Mouse (Mus musculus): ENCODE data around the gene Slc8a2. TPM values are rescaled to one million over a fixed set of nuclear protein-coding genes. Genes with fewer than 3 reads are reported as not detected.

The Slc8a2 gene
- polyA plus RNA-seq, 1 experiment, result 1.2 TPM

DNA sequence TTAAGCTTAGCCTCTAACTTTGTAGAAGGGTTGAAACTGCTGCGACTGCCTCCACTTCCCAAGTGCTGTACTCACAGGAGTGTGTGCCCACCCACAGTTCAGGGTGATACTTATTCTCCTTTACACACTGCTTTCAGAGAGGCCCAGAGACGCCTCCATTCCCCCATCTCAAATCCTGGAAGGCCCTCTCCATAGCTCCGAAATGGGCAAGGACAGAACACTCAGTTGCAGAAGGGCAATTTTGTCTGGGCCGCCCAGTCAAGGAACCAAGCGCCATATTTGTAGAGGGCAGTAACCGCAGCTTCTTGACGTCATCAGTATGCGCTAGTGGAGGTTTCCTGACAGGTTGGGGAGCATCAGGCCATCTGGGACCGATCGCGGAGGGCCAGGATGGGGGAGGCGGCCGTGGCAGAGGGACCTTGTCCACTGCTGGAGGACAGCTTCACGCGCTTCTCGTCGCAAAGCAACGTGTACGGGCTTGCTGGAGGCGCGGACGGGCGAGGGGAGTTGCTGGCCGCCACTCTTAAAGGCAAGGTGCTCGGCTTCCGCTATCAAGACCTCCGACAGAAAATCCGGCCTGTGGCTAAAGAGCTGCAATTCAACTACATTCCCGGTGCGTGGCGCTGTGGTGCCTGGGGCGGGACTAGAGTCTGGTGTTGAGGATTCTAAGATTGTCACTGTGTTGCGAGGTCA is 9.9 kb upstream of the Slc8a2 start, which contains the start of gene Kptn:
TSS of gene Kptn (plus strand) at position 327 of the 693 bp plus-strand sequence.
- Histone ChIP-seq H3K4me1 (replicated peaks; ENCODE audit: control insufficient read depth, insufficient read depth, low read length) (no peaks in the 10 kb centered on the region; the same call in 1 of the 2 replicates), H3K36me3 (ENCODE audit: control insufficient read depth, insufficient read depth, low read length) (peaks cover 5% of the 10 kb centered on the region; the same call in 1 of the 2 replicates), H3K4me3 (ENCODE audit: control insufficient read depth, insufficient read depth, low read length) (peak within 1 kb of the TSS; percentile 76), H3K27ac (ENCODE audit: control insufficient read depth, insufficient read depth, low read length) (no peak within 1 kb of the TSS), H3K27me3 (ENCODE audit: control insufficient read depth, insufficient read depth, low read length) (no peaks in the 10 kb centered on the region; the same call in 1 of the 2 replicates)
- DNase-seq, result peak; percentile 87
- TF ChIP-seq CTCF (IDR thresholded peaks at IDR 0.05; ENCODE audit: borderline replicate concordance, control insufficient read depth, extremely low read depth, insufficient read depth, low read length, poor library complexity) (peak; percentile 78; the same call in 1 of the 2 replicates), POLR2A (IDR thresholded peaks at IDR 0.05; ENCODE audit: control insufficient read depth, extremely low read depth, insufficient read depth, low read length, poor library complexity) (no peak)
- 1% methylated on average over 33 of the region's 33 CpGs for WGBS

- no peaks in the 10 kb centered on the region; the same call in 1 of the 2 replicates for H3K4me1 ChIP-seq (replicated peaks; ENCODE audit: control insufficient read depth, insufficient read depth, low read length)
- DNase-seq, result no peak
- no peak overlapping the region for H3K27ac ChIP-seq (ENCODE audit: control insufficient read depth, insufficient read depth, low read length)
- H3K36me3 ChIP-seq (ENCODE audit: control insufficient read depth, insufficient read depth, low read length), result peaks cover under 1% of the 10 kb centered on the region; the same call in 1 of the 2 replicates
- no peak for TF ChIP-seq CTCF (IDR thresholded peaks at IDR 0.05; ENCODE audit: borderline replicate concordance, control insufficient read depth, extremely low read depth, insufficient read depth, low read length, poor library complexity)
- no peak for TF ChIP-seq POLR2A (IDR thresholded peaks at IDR 0.05; ENCODE audit: control insufficient read depth, extremely low read depth, insufficient read depth, low read length, poor library complexity)
- WGBS, result 62% methylated on average over 9 of the region's 9 CpGs
- peak overlapping the region; percentile 76 for H3K4me3 ChIP-seq (ENCODE audit: control insufficient read depth, insufficient read depth, low read length)
- H3K27me3 ChIP-seq (ENCODE audit: control insufficient read depth, insufficient read depth, low read length), result no peaks in the 10 kb centered on the region; the same call in 1 of the 2 replicates
Measured at GRCm38 (mm10) chr7:16120262-16120600, 9.4 kb upstream of the Slc8a2 start.

- no peak for DNase-seq
- no peak overlapping the region for H3K4me3 ChIP-seq (ENCODE audit: control insufficient read depth, insufficient read depth, low read length)
- no peaks in the 10 kb centered on the region for H3K36me3 ChIP-seq (ENCODE audit: control insufficient read depth, insufficient read depth, low read length)
- H3K27ac ChIP-seq (ENCODE audit: control insufficient read depth, insufficient read depth, low read length), result no peak overlapping the region
- 97% methylated on average over 9 of the region's 9 CpGs for WGBS
- H3K4me1 ChIP-seq (replicated peaks; ENCODE audit: control insufficient read depth, insufficient read depth, low read length), result no peaks in the 10 kb centered on the region
- TF ChIP-seq POLR2A (IDR thresholded peaks at IDR 0.05; ENCODE audit: control insufficient read depth, extremely low read depth, insufficient read depth, low read length, poor library complexity) (no peak), CTCF (IDR thresholded peaks at IDR 0.05; ENCODE audit: borderline replicate concordance, control insufficient read depth, extremely low read depth, insufficient read depth, low read length, poor library complexity) (no peak)
- no peaks in the 10 kb centered on the region; the same call in 1 of the 2 replicates for H3K27me3 ChIP-seq (ENCODE audit: control insufficient read depth, insufficient read depth, low read length)
Measured at GRCm38 (mm10) chr7:16125829-16126228, 3.8 kb upstream of the Slc8a2 start.

DNA sequence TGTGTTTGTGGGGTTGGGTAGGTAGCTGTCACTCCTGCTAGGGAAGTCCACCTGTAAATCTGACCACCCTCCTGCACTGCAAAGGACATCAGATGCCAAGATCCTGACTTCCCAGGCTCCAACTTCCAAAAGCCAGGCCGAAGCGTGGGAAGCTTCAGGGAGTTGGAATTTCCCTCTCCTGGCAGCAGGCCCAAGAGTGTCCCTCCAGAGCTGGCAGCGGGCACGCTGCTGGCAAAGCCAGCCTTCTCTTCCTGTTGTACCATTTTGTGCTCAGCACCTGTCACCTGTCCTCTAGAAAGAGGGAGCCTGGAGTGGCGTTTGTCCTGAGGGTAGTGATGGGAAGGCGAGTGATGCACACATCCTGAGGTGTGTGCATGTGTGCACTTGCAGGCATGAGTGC is 1.3 kb upstream of the Slc8a2 start:
- TF ChIP-seq CTCF (IDR thresholded peaks at IDR 0.05; ENCODE audit: borderline replicate concordance, control insufficient read depth, extremely low read depth, insufficient read depth, low read length, poor library complexity), result no peak
- TF ChIP-seq POLR2A (IDR thresholded peaks at IDR 0.05; ENCODE audit: control insufficient read depth, extremely low read depth, insufficient read depth, low read length, poor library complexity), result no peak

GRCm38 (mm10) chr7:16128899-16129298 is 727 bp upstream of the Slc8a2 start:
- Histone ChIP-seq H3K27ac (ENCODE audit: control insufficient read depth, insufficient read depth, low read length) (no peak overlapping the region), H3K36me3 (ENCODE audit: control insufficient read depth, insufficient read depth, low read length) (no peaks in the 10 kb centered on the region), H3K27me3 (ENCODE audit: control insufficient read depth, insufficient read depth, low read length) (no peaks in the 10 kb centered on the region; the same call in 1 of the 2 replicates), H3K4me3 (ENCODE audit: control insufficient read depth, insufficient read depth, low read length) (no peak overlapping the region), H3K4me1 (replicated peaks; ENCODE audit: control insufficient read depth, insufficient read depth, low read length) (no peaks in the 10 kb centered on the region)
- no peak for DNase-seq
- TF ChIP-seq CTCF (IDR thresholded peaks at IDR 0.05; ENCODE audit: borderline replicate concordance, control insufficient read depth, extremely low read depth, insufficient read depth, low read length, poor library complexity) (no peak), POLR2A (IDR thresholded peaks at IDR 0.05; ENCODE audit: control insufficient read depth, extremely low read depth, insufficient read depth, low read length, poor library complexity) (no peak)
- WGBS, result 84% methylated on average over 5 of the region's 5 CpGs

More for the DNA sequence above, 1.3 kb upstream of the Slc8a2 start:
- H3K27me3 ChIP-seq (ENCODE audit: control insufficient read depth, insufficient read depth, low read length), result no peaks in the 10 kb centered on the region; the same call in 1 of the 2 replicates
- no peak overlapping the region for H3K27ac ChIP-seq (ENCODE audit: control insufficient read depth, insufficient read depth, low read length)
- no peaks in the 10 kb centered on the region for H3K36me3 ChIP-seq (ENCODE audit: control insufficient read depth, insufficient read depth, low read length)
- 91% methylated on average over 6 of the region's 6 CpGs for WGBS
- H3K4me1 ChIP-seq (replicated peaks; ENCODE audit: control insufficient read depth, insufficient read depth, low read length), result no peaks in the 10 kb centered on the region
- H3K4me3 ChIP-seq (ENCODE audit: control insufficient read depth, insufficient read depth, low read length), result no peak overlapping the region
- DNase-seq, result no peak

DNA sequence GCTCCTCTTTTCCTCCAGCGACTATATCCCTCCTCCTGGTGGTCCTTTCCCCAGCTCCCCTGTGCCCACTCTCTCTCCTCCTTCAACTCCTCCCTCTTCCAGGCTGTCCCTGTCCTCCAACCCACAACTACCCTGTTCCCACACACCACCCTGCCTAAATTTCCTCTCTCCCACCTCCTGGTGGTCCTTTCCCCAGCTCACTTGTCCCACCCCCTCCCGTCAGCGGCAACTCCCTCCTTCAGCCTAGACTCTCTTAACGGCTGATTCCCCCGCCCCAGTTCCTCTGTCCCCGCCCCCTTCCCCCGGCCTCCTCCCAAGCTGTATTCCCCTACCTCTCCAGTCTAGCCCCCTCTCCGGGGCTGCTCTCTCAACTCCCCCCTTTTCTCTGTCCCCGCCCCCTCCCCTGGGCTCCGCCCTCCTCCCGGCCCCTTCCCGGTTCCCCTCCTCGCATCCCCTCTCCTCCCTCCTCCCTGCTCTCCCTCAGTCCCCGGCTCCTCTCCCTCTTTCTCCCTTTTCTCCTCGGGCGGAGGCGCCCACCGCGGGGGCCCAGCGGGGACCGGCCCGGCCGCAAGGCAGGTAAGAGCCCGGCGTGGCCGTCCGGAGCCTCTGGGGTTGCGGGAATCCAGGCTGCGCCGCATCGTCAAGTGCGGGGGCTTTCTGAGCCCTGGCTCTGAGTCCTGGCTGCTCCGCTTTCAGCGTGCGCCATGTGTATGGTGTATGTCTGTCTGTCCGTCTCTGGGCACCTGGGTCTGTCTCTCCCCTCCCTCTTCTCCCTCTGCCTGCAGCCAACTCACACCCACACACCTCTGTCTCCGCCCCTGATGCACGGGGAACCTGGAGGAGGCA is 443 bp downstream of the Slc8a2 start:
- Histone ChIP-seq H3K27me3 (ENCODE audit: control insufficient read depth, insufficient read depth, low read length) (no peaks in the 10 kb centered on the region; the same call in 1 of the 2 replicates), H3K27ac (ENCODE audit: control insufficient read depth, insufficient read depth, low read length) (no peak overlapping the region)
- whole genome bisulfite sequencing, result 4% methylated on average over 37 of the region's 38 CpGs

More for the DNA sequence above, 443 bp downstream of the Slc8a2 start:
- Histone ChIP-seq H3K4me3 (ENCODE audit: control insufficient read depth, insufficient read depth, low read length) (no peak overlapping the region), H3K36me3 (ENCODE audit: control insufficient read depth, insufficient read depth, low read length) (no peaks in the 10 kb centered on the region), H3K4me1 (replicated peaks; ENCODE audit: control insufficient read depth, insufficient read depth, low read length) (no peaks in the 10 kb centered on the region)
- TF ChIP-seq POLR2A (IDR thresholded peaks at IDR 0.05; ENCODE audit: control insufficient read depth, extremely low read depth, insufficient read depth, low read length, poor library complexity) (0 out of 2 replicates have a peak, but pooled peaks have one; percentile 11), CTCF (IDR thresholded peaks at IDR 0.05; ENCODE audit: borderline replicate concordance, control insufficient read depth, extremely low read depth, insufficient read depth, low read length, poor library complexity) (no peak)
- DNase-seq, result no peak

All from thymus, adult 2 months (tissue).